Mouse (Mus musculus) kidney, adult 8-10 months (tissue): ENCODE results near the gene Bicdl1.
"Not testable (repeated sequence)": the region's sequence is repeated elsewhere in the genome, so short reads cannot be mapped to it uniquely, and the experiment has no call there.

ENCODE experiments used
- DNase-seq, 2 experiments: peaks; one replicate each; pipeline ENCODE4 v3.0.0; 2022

Gene Bicdl1

GRCm38 (mm10) chr5:115731001-115731731 is at the start of gene Bicdl1:
Bicdl1 (minus strand) TSS chr5:115731621.
- DNase-seq: peak; percentile 68 to 84

- no peak for DNase-seq
Observed at GRCm38 (mm10) chr5:115776911-115777310, 45.5 kb upstream of the Bicdl1 start.

GRCm38 (mm10) chr5:115775350-115775749 is 43.9 kb upstream of the Bicdl1 start:
- no peak for DNase-seq

GRCm38 (mm10) chr5:115770048-115770447 is 38.6 kb upstream of the Bicdl1 start:
- no peak for DNase-seq

- peak; percentile 68 to 80 for DNase-seq
Observed at GRCm38 (mm10) chr5:115769116-115769515, 37.7 kb upstream of the Bicdl1 start.

GRCm38 (mm10) chr5:115766821-115767220 is 35.4 kb upstream of the Bicdl1 start:
- peak; percentile 30 to 79 for DNase-seq

- DNase-seq: no peak
Observed at GRCm38 (mm10) chr5:115763981-115764380, 32.6 kb upstream of the Bicdl1 start.

GRCm38 (mm10) chr5:115760903-115761302 is 29.5 kb upstream of the Bicdl1 start:
- no peak for DNase-seq

GRCm38 (mm10) chr5:115758431-115759180 is 27.2 kb upstream of the Bicdl1 start:
- peak; percentile 29 to 31 for DNase-seq

GRCm38 (mm10) chr5:115757516-115757915 is 26.1 kb upstream of the Bicdl1 start:
- no peak for DNase-seq

GRCm38 (mm10) chr5:115755501-115755900 is 24.1 kb upstream of the Bicdl1 start:
- DNase-seq: no peak

- no peak for DNase-seq
Observed at GRCm38 (mm10) chr5:115754831-115755230, 23.4 kb upstream of the Bicdl1 start.

GRCm38 (mm10) chr5:115752883-115753282 is 21.5 kb upstream of the Bicdl1 start:
- no peak for DNase-seq

GRCm38 (mm10) chr5:115751916-115752315 is 20.5 kb upstream of the Bicdl1 start:
- not testable (repeated sequence) for DNase-seq

GRCm38 (mm10) chr5:115748316-115748715 is 16.9 kb upstream of the Bicdl1 start:
- no peak for DNase-seq

- DNase-seq: no peak
Observed at GRCm38 (mm10) chr5:115745319-115745718, 13.9 kb upstream of the Bicdl1 start.

- DNase-seq: no peak
Observed at GRCm38 (mm10) chr5:115738032-115738431, 6.6 kb upstream of the Bicdl1 start.

- no peak for DNase-seq
Observed at GRCm38 (mm10) chr5:115734570-115734969, 3.1 kb upstream of the Bicdl1 start.

- no peak for DNase-seq
Observed at GRCm38 (mm10) chr5:115732849-115733216, 1.4 kb upstream of the Bicdl1 start.

GRCm38 (mm10) chr5:115732176-115732848 is 891 bp upstream of the Bicdl1 start:
- peak; percentile 97 to 98 for DNase-seq

GRCm38 (mm10) chr5:115731732-115732175 is 333 bp upstream of the Bicdl1 start:
- no peak for DNase-seq

- peak in 1 of 2 experiments; percentile 18 for DNase-seq
Observed at GRCm38 (mm10) chr5:115730314-115730713, 1.1 kb downstream of the Bicdl1 start.

GRCm38 (mm10) chr5:115726581-115726980 is 4.8 kb downstream of the Bicdl1 start:
- no peak for DNase-seq

- DNase-seq: no peak
Observed at GRCm38 (mm10) chr5:115726019-115726418, 5.4 kb downstream of the Bicdl1 start.
